Mouse (Mus musculus): ENCODE measurements at regions not wholly inside any gene's neighbourhood (a gene's known extent, or its start where the extent isn't known, plus 50 kb on each side); places are given as distances from the start of the nearest gene placed in this dataset.

- no peak for TF ChIP-seq GATA4 (IDR thresholded peaks at IDR 0.05; ENCODE audit: insufficient replicate concordance, low read length)
These were observed 135.2 kb upstream of the Tbx20 start for GRCm38 (mm10) chr9:24909086-24909979.

GRCm38 (mm10) chr9:24910738-24911137, 136.6 kb upstream of the Tbx20 start:
- no peak for TF ChIP-seq GATA4 (IDR thresholded peaks at IDR 0.05; ENCODE audit: insufficient replicate concordance, low read length)

DNA sequence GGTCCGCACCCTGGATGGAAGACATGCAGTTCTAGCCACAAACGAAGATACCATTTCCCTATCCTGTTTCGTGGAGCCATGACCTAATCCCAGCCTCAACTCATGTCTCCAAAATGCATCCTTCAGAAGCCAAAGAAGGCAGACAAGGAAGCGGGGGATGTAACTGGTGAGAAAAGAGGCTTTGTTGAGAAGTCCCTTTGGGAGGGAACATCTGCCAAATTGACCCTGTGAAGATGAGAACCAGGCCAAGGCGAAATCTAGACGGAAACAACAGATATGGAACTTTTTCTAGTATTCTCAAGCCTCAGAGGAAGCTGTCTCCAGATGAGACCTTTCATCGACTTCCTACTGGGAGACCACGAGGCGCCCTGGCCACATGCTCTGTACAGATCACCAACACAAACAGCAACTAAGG, 145.9 kb upstream of the Tbx20 start:
- no peak for TF ChIP-seq GATA4 (IDR thresholded peaks at IDR 0.05; ENCODE audit: insufficient replicate concordance, low read length)

DNA sequence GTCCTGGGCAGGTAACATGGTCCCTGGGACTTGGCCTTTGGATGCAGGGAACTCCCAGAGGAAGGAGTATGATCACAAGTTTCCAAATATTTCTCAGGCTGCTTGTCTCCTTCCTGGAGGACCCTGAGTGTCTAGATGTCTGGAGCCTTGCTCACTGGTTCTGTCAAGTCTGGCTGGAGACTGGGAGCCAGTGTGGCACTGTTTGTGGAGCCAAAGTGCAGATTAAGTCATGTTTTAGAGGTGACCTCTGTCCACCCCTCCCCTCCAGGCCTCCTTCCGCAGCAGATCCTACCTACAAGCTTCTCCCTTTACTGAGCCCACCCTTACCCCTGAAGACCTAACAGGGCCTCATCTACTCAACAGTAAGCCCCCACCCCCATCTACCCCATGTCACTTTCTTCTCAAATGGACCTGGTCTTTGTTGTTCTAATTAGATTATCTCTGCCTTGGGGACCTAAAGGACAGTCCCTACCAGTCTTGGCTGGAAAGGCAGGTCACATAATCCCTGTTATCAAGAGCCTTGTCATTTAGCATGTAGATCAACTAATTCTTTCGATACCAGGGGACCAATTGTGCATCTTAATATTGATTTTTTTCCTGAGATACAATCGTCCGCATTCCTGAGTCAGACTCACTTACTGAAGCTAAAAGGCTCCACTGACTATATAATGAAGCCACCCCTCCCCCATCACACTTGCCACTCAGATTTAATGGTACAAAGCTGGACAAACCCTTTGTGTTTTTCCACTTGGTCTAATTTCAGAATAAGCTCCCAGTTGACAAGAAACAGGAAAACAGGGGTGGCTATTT, 148.2 kb upstream of the Tbx20 start:
- TF ChIP-seq GATA4 (IDR thresholded peaks at IDR 0.05; ENCODE audit: insufficient replicate concordance, low read length) = no peak

DNA sequence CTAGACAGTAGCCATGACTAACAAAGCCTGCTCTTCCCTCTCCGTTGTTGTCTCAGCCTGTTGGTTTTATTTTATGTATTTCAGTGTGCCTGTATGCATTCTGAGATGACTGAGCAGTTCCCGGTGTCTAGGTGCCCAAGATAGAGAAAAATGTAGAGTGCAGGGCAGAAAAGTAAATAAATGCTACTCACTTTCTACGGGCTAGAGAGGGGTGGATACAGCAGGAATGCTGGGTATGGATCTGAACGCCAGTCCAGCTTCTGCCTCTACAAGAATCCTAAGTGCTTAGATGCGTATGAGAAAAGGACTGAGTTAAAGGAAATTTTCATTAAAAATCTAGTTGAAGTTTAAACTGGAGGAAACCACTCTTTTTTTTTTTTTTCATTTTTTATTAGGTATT, 149.4 kb upstream of the Tbx20 start:
- no peak for TF ChIP-seq GATA4 (IDR thresholded peaks at IDR 0.05; ENCODE audit: insufficient replicate concordance, low read length)

DNA sequence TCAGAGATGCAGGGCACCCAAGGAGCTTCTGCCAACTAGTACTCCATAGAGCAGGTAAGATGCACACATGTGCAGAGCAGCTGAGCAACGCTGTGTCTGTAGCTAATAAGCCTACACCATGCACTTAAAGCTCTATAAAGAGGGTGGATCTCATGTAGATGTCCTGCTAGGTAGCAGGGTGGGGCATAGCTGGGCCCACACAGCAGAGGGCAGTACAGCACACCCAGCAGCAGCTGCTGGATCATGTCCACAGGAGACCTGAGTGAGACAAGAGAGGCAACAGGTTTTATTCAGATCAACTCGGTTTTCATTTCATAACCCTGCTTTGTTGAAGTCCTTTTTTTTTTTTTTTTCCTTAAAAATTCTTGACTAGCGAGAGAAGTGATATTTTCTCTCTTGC, 151.5 kb upstream of the Gm10181 start:
- no peak for TF ChIP-seq GATA4 (IDR thresholded peaks at IDR 0.05; ENCODE audit: insufficient replicate concordance, low read length)

DNA sequence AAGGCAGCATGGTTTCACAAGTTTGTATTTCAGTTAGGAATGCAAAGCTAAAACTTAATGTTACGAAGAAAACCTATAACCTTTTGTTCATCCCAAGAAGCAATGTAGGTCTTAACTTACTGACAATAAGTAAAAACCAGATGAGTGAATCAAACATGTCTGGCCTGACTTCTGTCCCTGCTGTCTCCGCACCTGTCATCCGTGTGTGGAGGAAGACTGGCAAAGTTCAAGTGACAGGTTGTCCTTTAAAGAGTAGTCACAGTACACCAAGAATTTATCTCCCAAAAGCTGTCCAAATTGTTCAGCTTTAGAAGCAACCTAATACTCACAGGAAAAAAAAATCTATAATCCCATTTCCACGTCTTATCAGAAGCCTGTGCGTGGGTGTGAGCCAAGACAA, 146.3 kb upstream of the Gm10181 start:
- TF ChIP-seq GATA4 (IDR thresholded peaks at IDR 0.05; ENCODE audit: insufficient replicate concordance, low read length) = no peak

- TF ChIP-seq GATA4 (IDR thresholded peaks at IDR 0.05; ENCODE audit: insufficient replicate concordance, low read length) = no peak
These were observed 145.4 kb upstream of the Gm10181 start for GRCm38 (mm10) chr9:24943830-24944229.

- no peak for TF ChIP-seq GATA4 (IDR thresholded peaks at IDR 0.05; ENCODE audit: insufficient replicate concordance, low read length)
These were observed 136.7 kb upstream of the Gm10181 start for GRCm38 (mm10) chr9:24952516-24952915.

- no peak for TF ChIP-seq GATA4 (IDR thresholded peaks at IDR 0.05; ENCODE audit: insufficient replicate concordance, low read length)
These were observed 133.6 kb upstream of the Gm10181 start for GRCm38 (mm10) chr9:24955641-24956040.

GRCm38 (mm10) chr9:24956566-24956965, 132.7 kb upstream of the Gm10181 start:
- no peak for TF ChIP-seq GATA4 (IDR thresholded peaks at IDR 0.05; ENCODE audit: insufficient replicate concordance, low read length)

GRCm38 (mm10) chr9:24963290-24963689, 125.9 kb upstream of the Gm10181 start:
- no peak for TF ChIP-seq GATA4 (IDR thresholded peaks at IDR 0.05; ENCODE audit: insufficient replicate concordance, low read length)

DNA sequence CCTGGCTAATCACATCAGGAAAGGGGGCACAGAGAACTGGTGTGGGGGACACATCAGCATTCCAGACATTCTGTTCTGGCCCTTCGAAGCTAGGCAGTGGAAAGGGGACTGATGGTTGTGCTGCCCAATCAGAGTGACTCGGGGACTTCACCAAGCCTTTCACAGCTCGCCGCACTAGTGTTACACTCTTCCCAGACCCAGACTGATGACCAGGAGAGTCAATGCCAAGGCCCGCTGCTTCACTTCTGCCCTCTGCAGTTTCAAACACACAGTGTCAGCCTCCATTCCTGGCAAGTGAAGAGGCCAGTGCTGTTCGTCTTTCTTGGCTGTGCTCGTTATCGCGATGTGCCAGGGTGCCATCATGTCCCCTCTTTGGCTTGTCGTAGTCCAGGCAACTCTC, 121.7 kb upstream of the Gm10181 start:
- no peak for TF ChIP-seq GATA4 (IDR thresholded peaks at IDR 0.05; ENCODE audit: insufficient replicate concordance, low read length)

- no peak for TF ChIP-seq GATA4 (IDR thresholded peaks at IDR 0.05; ENCODE audit: insufficient replicate concordance, low read length)
These were observed 115.0 kb upstream of the Gm10181 start for GRCm38 (mm10) chr9:24974021-24974741.

GRCm38 (mm10) chr9:24982796-24983195, 106.4 kb upstream of the Gm10181 start:
- no peak for TF ChIP-seq GATA4 (IDR thresholded peaks at IDR 0.05; ENCODE audit: insufficient replicate concordance, low read length)
